Mouse (Mus musculus) lung, adult 2 months (tissue): ENCODE results near the gene Samd5. TPM values are rescaled to one million over a fixed set of nuclear protein-coding genes. Genes with fewer than 3 reads are reported as not detected.

ENCODE experiments used
- DNase-seq: peaks from one replicate; pipeline ENCODE4 v3.0.0; 2022
- H3K4me1 ChIP-seq: fragments of 200-500 bp; 2 replicates; pipeline ENCODE4 v1.6.1; 2011; ENCODE audit warnings: low read length; ENCODE audit not compliant: control insufficient read depth, insufficient read depth
- H3K4me3 ChIP-seq: fragments of 200-500 bp; replicated peaks from 2 replicates; pipeline ENCODE3; 2011; ENCODE audit warnings: low read depth, mild to moderate bottlenecking, control low read depth, low read length; ENCODE audit errors: extremely low read depth
- CTCF ChIP-seq: fragments of 200-500 bp; IDR thresholded peaks from 2 replicates; pipeline ENCODE4 v1.5.1; 2011; ENCODE audit warnings: mild to moderate bottlenecking, low read length, control low read depth; ENCODE audit not compliant: insufficient read depth
- POLR2A ChIP-seq: fragments of 200-500 bp; IDR thresholded peaks from 2 replicates; pipeline ENCODE4 v1.6.1; 2011; ENCODE audit warnings: low read depth, mild to moderate bottlenecking, control low read depth, low read length, borderline replicate concordance; ENCODE audit errors: extremely low read depth
- WGBS: fragments of 180-500 bp; shearing (Covaris S2); methylation state at CpG from one replicate; pipeline ENCODE4 v1.1.7; 2018; 5-methylcytosine and 5-hydroxymethylcytosine counted together
- polyA plus RNA-seq: library from polyadenylated mRNA; depleted of rRNA; stranded (reverse); fragments of >200 nt; gene quantifications from 2 replicates; pipeline ENCODE4 v1.2.3, GENCODE M21; 2012; rRNA removed

The Samd5 gene
- polyA plus RNA-seq, 1 experiment: 3.2 TPM

DNA sequence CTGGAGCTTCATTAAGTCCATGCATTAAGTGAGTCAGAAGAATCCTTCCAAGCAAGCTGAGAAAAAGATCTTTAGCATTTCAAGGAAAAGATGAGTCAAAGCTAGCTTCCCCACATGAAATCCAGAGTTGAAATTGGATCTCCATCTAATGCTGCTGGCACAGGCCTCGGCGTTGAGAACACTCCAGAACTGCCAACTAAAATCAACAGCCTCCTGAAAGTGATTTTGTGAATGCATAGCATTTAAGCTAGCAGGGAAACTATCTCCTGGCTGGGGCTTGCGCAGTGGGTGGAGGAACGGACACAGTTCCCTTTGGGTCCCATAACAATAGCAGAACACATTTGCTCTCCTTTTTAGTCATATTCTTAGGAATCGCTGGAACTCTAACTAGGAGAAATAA is 88.7 kb downstream of the Samd5 start:
- WGBS: 74% methylated on average over 5 of the region's 5 CpGs
- no peaks in the 10 kb centered on the region for H3K4me1 ChIP-seq
- TF ChIP-seq POLR2A (no peak), CTCF (no peak)
- H3K4me3 ChIP-seq: no peak overlapping the region
- DNase-seq: no peak

DNA sequence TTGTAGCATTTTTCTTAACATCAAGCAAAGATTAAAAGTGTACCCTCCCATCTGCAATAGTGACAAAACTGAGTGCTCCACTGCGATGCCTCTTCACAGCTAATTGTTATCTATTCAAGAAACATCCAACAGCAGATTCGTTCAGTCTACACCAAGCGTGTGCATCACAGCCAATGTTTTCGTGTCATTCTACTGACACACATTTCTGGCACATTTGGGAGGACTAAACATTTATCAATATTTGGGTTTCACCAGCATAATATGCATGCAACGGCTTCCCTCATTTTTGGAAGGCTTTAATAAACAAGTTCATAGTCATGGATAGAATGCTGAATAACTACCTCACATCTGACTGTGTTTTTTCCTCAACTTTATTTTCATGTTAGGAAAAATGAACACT is 95.6 kb downstream of the Samd5 start:
- H3K4me1 ChIP-seq: no peaks in the 10 kb centered on the region
- WGBS: 78% methylated on average over 5 of the region's 5 CpGs
- no peak overlapping the region for H3K4me3 ChIP-seq
- DNase-seq: no peak
- no peak for TF ChIP-seq CTCF
- TF ChIP-seq POLR2A: no peak

DNA sequence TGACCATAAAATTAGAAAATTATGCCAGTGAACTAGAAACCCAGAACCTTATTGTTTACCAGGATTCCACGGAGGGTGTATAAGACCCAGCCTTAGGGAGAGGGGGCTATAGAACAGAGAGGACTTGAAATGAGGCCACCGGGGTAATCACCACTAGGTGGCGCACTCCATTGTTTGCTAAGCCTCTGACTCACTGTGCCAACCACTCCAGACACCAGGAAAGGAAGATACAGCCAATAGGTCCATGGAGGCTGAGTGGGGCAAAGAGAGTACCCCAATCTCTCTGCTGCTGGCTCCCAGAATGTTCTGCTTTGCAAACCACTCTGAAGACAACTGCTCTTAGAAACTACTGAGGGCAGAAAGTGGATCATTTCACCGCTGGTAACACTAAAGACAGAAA is 99.4 kb downstream of the Samd5 start:
- 38% methylated on average over 4 of the region's 4 CpGs for WGBS
- TF ChIP-seq POLR2A: no peak
- TF ChIP-seq CTCF: peak; percentile 76

DNA sequence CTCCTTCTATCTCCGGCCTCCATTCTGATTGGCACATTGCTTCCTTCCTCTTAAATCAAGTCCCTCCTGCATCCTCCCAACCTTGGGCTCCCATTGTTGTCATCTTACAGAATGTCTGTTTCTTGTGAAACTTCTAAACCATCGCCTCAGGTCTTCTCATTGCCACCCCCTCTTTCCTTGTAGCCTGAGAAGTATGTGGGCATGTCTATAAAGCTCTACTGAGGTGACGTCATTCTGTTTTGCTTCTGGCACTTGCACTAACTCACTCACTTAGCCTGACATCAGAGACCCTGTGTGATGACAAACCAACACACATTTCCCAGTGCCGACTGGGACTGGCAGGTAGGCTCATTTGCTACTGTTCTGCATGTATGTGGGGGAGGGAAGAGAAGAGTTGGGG is 100.9 kb downstream of the Samd5 start:
- H3K4me1 ChIP-seq: peaks cover 2% of the 10 kb centered on the region; the same call in 1 of the 2 replicates
- no peak for TF ChIP-seq CTCF
- no peak for TF ChIP-seq POLR2A
- DNase-seq: no peak
- WGBS: 56% methylated on average over 4 of the region's 4 CpGs
- no peak overlapping the region for H3K4me3 ChIP-seq

More for the DNA sequence above, 99.4 kb downstream of the Samd5 start:
- H3K4me1 ChIP-seq: peaks cover 2% of the 10 kb centered on the region; the same call in 1 of the 2 replicates
- H3K4me3 ChIP-seq: no peak overlapping the region
- DNase-seq: peak; percentile 61

Other genes starting within 250 kb of the Samd5 start
- 10.1 and 14.7 TPM in 2 replicates for gene Stxbp5, start 225.9 kb upstream of the Samd5 start, polyA plus RNA-seq